Mouse (Mus musculus): ENCODE results near the gene Erg28. TPM values are rescaled to one million over a fixed set of nuclear protein-coding genes. Genes with fewer than 3 reads are reported as not detected.

Gene Erg28
- 10 to 100 TPM; 52.1 to 53.4 TPM for total RNA-seq (2021)
- long read RNA-seq, experiment 1, transcript Erg28-201 (5 exons, 1,169 nt), result major isoform, 59 of 75 reads
- long read RNA-seq, experiment 1, partial matches to known transcripts, result 1 of 75 reads
- long read RNA-seq, experiment 1, other reads (novel, unspliced or antisense), result 14 of 75 reads
- long read RNA-seq, experiment 2, transcript Erg28-201 (5 exons, 1,169 nt), result major isoform, 51 of 63 reads
- long read RNA-seq, experiment 2, partial matches to known transcripts, result 1 of 63 reads
- long read RNA-seq, experiment 2, other reads (novel, unspliced or antisense), result 11 of 63 reads

DNA sequence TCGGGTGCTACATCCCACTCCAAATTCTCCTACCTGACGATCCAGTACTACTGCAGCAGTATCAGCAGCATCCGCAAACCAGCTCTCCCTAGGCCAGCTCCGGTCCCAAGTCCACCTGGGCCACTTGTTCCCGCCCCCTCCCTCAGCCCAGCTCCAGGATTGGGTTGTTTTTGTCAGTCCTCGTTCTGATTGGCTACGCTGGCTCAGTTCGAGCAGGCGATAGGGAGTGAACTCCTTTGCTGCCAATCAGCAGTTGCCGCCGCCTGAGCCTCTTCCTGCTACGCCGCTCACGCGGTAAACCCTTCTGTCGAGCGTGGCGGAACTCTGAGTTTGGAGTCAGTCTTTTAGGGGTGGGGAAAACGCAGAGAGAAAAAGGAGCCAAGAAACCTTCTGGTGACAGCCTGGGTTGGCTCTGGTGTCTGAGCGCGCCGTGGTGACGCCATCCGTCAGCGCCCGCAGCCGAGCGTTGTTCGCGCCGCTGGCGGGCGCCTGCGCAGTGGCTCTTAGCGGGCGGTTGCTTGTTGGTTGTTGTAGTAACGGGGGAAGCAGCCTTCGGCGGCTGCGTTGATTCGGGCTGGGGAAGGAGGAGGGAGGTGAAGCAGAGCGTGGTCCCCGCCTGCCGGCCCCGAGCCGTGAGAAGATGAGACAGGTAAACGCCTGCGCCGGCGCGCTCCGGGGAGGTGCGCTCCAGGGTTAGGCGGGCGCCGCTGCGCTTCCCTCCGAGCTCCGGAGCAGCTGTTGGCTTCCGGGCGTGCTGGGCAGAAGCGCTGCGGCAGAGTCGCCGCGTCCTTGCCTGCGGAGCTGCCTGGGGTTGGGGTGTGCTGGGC, at the start of gene Erg28, which contains the start of gene Ttll5:
Gene Erg28, minus strand, starts transcription at position 113 of the 827 bp plus-strand sequence.
Gene Ttll5, plus strand, starts transcription at position 222 of the 827 bp plus-strand sequence.
- DNase-seq (ENCODE audit: low spot score in 2 of 2), result peak; percentile 92 to 96

DNA sequence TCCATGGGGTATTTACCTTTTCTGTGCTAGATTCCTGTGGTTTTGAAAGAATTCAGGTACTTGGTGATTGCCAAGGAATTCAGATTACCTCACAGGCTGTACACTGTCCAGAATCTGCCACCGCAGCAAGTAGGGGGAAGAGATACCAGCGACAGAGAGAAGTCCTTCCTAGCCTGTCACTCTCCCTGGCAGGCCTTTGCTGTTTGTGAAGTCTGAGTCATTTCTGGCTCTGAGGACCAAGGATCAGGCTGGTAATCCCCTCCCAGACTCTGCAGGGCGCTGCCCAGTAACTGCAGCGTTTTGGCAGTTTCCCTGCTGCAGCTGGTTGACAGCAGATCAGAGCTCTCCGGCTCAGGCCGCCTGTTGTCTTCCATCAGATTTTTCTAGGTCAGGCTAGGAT, 45.1 kb upstream of the Erg28 start:
- peak; percentile 24 to 29 for DNase-seq (ENCODE audit: low spot score in 2 of 2)

DNA sequence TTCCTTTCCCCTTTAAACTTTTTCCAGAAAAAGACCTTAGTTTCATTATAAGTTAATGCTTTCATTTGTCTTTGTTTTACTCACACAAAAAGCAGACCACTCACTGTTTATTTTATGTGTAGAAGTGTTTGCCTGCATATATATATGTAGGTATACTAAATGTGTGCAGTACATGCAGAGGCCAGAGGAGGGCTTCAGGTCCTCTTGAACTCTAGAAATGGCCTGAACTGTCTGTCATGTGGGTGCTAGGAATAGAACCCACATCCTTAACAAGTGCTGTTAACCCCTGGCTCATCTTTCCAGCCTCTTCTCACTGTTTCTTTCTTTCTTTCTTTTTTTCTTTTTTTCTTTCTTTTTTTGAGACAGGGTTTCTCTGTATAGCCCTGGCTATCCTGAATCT, 42.8 kb upstream of the Erg28 start:
- DNase-seq (ENCODE audit: low spot score in 2 of 2), result no peak

DNA sequence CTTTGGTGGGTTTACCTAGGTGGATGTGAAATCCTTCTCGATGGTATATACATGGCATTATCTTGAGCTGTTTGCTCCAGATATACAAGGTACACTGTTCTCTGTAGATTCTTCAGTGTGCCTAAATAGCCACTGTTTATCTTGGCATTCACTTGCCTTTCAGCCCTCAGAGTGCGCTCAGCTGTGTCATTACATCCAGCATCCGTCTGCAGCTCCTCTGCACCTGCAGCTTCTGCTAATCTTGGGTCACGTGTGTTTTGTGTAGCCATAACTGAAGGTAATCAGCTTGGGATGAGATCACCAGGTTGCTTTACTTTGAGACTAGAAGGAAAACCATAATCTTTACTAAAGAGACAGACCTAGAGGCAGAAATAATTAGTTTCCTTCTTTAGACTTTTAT, 42.3 kb upstream of the Erg28 start:
- DNase-seq (ENCODE audit: low spot score in 2 of 2), result no peak

DNA sequence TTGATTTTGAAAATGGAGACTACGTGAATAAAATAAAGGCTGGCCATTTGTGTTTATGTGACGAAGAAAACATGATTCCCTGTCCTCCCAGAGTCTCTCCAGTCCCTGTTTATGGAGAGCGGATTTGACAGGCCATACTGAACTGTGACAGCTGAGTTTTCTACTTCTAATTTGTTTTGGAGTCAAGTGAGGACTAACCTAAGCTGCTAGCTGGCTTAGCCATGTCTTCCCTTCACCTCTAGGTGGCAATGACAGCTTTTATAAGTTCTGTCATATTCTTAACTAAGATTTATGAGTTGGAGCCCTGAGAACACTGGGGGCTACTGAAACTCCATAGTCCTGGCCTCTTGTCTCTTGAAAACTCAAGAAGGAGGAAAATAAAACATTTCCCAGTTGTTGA, 41.2 kb upstream of the Erg28 start:
- DNase-seq (ENCODE audit: low spot score in 2 of 2), result no peak

DNA sequence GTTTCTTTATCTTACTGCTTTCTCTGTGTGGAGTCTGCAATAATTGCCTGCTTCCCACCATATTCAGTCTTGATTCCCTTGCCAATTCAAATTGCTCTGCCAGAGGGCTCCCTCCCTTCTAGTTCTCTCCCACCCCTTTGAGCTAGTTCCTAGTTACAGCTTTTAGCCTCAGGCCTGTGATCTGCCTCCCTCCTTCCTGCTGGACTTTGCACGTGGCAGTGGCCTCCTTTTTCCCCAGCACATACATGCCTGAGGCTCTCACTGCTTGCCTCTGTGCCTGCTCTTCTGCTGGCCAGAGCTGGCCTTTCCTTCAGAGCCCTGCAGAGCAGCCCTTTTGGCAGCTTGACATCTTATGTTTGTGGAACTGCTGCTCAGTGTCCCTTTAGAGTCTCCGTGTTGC, 38.2 kb upstream of the Erg28 start:
- no peak for DNase-seq (ENCODE audit: low spot score in 2 of 2)

DNA sequence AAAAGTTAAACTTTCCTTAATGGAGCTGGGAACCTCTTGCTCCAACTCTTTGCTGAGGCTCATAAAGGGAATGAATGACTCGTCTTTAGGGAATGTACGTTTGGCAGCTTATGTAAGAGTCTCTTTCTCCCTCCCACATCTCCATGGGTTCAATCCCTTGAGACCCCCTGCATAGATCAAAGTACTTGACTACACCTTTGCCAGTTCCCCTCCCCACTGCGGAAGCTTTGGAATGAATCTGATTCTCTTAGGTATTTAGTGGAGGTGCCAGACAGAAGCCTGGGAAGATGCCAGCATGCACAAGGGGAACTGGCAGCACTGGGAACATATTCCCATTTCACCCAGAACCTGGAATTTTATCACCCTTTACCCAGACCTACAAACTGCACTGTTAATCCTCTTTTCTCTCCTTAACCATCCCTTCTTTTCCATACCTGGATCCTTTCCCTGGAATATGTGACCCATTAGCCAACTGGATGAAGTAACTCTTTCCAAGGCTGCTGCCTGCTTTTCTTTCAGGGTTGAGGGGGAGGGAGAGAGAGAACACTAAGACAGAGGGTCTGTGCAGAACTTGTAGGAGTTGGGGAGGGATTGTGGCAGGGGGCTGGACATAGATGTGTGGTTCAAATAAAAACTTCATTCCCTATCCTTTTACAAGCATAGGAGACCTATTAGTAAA, 35.3 kb upstream of the Erg28 start:
- DNase-seq (ENCODE audit: low spot score in 2 of 2), result no peak

DNA sequence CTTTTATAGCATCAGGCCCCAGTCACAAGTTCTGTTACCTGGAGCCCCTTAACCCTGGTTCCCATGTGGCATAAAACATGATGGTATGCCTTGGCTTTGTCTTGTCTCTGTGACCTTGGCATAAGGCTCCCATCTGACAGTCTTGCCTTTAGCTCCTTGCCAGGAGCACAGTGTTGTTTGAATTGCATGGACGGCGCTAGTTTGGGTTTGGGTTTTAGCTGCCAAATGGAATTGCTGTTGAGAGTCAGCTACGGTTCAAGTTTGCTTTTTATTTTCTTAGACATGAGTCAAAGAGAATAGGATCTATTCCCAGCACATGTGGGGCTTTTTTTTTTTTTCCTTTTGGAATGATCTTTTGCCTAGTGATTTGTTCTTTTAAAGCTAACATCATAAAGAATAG, 34.8 kb upstream of the Erg28 start:
- DNase-seq (ENCODE audit: low spot score in 2 of 2), result no peak

DNA sequence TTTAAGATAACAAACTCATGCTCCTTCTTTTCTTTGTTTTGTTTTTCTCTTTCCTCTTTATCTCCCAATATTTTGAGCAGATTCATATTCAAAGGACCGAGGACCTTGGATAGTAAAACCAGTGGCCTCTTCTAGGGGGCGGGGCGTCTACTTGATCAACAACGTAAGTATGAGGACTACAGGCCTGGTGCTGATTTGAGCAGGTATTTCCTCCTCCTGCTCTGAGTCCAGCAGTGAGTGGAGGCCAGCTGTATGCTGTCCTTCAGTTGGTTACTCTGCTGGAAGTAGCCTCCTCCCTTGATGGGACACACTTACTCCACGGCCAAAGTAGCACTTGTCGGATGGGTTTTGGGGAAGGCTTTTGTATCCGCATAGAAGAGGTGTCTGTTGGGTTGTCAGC, 33.0 kb upstream of the Erg28 start:
- DNase-seq (ENCODE audit: low spot score in 2 of 2), result no peak

DNA sequence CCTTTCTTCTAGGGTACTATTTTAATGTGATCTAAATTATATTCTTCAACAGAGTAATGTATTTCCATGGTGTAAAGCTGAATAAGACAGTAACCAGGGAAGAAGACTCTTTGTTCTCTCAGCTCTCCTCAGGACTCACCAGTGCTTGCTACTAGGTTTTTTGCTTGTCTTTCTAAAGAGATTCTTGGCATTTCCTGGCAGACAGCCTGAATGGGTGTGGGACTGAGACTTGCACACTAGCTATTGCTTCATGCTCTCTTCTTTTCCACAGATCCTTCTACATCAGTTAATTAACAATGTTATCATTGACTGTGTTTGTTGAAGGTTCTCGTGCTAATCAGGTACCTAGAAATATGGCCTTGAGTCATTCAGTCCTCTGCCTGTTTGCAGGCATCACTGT, 29.9 kb upstream of the Erg28 start:
- DNase-seq (ENCODE audit: low spot score in 2 of 2), result peak in 1 of 2 experiments; percentile 21

DNA sequence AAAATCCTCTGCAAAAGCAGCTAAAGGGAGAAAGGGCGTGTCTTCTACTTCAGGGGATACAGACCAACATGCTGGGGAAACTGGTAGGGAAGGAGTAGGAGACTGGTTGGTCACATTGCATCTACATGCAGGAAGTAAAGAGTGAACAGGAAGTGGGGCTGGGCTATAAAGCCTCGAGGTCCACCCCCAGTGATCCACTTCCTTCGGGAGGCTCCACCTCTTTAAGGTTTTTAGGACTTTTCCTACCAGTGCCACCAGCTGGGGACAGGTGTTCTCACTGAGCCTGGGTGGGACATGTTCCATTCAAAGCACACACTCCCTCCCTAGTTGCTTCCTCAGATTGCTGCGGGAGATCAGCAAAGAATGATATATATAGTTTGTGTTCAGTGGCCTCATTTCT, 29.5 kb upstream of the Erg28 start:
- DNase-seq (ENCODE audit: low spot score in 2 of 2), result no peak

DNA sequence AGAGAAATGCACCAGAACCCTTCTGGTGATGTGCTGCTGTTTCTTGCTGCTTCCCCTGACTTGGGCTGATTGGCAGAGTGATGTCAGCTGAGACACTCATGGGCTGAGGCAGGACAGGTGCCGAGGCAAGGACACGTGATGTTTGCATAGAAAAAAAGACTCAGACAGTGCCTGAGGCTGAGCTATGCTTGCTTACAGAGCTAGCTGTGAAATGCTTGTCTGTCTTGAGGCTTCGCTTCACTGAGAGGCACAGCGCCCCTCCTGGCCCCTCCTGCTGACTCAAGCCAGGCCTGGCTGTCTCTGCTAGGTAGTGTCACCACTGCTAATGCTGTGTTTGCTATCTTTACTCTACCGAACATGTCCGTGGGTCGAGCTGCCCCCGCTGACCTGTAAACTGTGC, 26.3 kb upstream of the Erg28 start:
- no peak for DNase-seq (ENCODE audit: low spot score in 2 of 2)

DNA sequence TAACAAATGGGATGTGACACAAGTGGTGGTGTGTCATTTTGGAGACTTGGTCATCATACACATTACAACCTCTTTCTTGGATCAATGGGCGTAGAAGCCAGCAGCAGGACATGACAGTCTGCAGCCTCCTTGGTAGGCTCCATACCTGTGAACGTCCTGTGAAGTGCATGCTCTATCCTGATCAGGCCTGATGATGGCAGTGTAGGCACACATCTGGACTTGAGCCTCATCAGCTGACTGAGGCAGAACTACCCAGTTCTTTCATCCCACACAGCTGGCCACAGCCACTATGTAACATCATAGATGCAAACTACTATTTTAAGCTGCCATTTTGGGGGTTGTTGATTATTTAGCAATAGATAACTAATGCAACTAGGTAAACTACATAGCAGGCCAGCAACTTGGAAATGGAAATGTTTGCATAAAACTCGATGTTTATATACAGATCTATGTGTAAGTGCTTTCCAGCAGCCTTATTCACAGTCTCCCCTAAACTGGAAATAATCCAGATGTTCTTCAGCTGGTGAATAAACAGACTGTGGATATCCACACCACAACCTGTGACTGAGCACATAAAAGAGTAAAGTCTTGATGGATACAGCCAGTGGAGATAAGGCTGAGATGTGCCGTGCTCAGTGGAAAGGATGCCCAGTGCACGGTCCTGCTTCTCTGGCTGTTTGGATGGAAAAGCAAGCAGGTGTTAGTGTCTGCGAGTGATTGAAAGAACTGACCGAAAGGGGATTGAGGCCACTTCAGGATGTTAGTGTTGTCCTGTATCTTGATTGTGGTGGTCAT, 24.0 kb upstream of the Erg28 start:
- DNase-seq (ENCODE audit: low spot score in 2 of 2), result peak; percentile 31 to 36

DNA sequence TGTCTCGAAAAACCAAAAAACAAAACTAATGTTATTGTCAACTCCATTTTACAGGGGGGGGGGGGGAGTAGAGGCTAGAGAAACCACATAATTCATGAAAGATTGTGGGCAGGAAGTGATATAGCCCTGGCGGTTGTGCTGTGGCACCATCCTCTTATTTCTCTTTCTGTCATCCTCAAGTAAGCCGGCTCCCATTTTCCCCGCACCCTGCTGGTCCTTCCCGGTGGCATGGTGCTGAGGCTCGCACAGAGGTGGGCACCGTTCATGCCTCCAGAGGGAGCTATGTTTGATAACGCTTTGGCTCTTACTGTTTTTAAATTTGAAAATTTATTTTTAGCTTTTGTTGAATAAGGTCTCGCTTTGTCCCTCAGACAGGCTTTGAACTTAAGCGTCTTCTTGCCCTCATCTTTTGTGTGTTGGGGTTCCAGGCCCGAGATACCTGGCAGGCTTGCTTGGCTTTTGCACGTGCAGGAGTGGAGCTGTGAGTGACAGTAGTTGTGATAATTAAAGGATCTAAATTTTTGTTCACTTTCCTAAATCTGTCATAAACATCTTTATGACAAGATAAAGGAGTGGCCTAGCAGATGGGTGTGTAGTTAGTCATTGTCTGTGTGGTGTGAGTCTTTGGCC, 15.1 kb upstream of the Erg28 start:
- DNase-seq (ENCODE audit: low spot score in 2 of 2), result no peak

DNA sequence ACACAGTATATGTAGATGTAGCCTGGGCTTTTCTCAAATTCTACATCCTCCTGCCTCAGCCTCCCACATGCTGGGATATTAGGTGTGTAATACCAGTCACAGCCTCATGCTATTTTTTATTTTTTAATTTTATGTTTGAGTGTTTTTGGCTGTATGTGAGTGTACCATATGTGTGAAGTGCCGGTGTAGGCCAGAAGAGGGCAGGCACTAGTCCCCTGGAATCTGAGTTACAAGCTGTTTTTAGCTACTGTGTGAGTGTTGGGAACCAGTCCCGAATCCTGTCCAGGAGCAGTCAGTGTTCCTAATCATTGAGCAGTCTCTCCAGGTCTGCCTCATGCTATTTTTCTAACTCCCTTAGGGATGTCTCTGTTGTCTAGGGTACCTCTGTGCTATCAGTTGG, 13.4 kb upstream of the Erg28 start:
- no peak for DNase-seq (ENCODE audit: low spot score in 2 of 2)

DNA sequence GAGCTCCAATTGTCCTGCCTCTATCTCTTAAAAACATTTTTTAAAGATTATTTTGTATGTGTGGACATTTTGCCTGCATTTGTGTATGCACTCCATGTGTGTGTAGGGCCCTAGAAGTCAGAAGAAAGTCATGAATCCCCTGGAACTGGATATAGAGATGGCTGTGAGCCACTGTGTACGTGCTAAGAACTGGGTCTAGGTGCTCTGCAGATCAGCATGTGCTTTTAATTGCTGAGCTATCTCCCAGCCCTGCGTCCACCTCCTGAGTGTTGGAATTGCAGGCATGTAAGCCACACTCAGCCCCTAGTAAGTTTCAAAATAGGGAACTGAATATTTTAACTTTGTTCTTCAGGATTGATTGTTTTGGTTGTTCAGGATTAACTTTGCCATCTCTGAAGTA, 10.2 kb upstream of the Erg28 start:
- DNase-seq (ENCODE audit: low spot score in 2 of 2), result no peak

DNA sequence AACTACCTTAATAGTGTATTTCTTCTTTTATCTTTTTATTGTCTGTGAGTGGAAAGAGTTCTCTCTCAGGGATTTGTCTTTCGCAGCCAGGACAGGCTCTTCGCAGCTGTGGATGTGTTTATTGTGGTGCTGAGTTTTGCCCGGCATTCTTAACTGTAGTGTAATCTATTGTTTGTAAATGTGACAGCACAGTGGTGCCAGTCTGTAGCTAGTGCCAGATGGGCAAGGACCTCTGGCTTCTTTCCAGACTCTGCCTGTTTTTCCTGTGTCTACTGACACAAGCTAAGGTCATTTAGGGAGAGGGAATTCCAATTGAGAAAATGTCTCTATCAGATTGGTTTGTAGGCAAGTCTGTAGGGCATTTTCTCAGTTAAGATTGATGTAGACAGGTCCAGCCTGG, 6.3 kb upstream of the Erg28 start:
- DNase-seq (ENCODE audit: low spot score in 2 of 2), result no peak

DNA sequence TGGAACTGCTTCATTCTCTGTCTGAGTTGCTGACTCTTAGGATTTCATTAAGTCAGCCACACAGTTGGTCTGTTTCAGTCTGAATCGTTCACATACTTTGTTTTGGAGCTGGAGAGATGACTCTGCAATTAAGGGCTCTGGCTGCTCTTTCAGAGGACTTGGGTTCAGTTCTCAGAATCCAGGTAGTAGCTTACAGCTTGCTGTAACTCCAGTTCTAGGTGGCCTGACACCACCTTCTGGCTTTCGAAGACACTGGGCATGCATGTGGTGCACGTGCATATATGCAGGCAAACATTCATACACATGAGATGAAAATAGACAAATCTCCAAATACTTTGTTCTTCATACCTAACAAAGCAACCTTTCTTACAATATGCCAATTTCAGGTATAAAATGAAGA, 5.5 kb upstream of the Erg28 start:
- no peak for DNase-seq (ENCODE audit: low spot score in 2 of 2)

DNA sequence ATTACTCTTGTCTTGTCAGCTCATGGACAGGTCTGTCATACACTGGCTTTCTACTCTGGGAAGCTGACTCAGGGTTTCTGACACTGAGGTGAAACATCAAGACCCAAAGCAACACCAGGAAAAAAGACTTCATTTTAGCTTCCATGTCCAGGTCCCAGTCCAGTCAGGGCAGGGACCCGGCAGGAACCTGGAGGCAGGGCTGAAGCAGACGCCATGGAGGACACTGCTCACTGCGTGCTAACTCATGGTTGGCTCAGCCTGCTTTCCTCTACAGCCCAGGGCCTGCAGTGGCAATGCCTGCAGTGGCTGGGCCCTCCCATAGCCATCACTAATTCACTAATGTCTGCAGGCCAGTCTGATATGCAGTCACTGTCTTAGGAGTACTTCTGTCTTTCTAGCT, 4.5 kb upstream of the Erg28 start:
- DNase-seq (ENCODE audit: low spot score in 2 of 2), result no peak

DNA sequence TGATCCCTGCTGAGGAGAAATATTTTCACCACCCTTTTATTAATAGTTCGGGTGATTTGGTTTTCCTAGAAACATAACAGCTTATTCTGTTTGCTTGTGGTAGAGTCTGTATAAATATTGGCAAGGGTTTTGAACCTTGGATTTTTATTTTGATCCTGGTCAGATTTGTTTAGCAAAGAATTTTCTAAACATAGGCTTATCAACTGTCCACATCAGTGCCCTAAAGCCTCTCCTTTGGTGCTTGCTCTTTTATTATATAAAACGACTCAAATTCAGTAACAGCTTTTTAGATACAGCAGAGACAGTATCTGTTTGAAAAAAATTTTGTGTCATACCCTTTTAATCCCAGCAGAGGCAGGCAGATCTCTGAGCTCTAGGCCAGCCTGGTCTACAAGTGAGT, 1.5 kb upstream of the Erg28 start:
- DNase-seq (ENCODE audit: low spot score in 2 of 2), result no peak

DNA sequence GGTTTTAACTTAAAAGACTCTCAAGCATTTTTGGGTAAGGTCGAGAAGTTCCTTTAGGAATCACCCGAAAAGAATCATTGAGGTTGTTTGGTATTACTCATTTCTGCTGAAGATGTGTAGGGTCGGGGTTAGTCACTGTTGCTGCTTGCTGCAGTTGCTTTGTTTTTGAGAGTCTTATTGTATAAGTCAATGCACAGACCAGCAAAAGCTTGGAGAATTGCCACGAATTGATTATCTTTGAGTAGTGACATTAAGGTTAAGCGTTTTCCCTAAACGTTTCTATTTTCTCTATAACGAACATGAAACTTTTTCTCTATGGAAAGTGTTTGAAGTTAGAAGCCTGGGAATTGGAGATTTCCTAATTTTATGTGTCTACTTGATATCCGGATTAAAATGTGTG, 1.0 kb upstream of the Erg28 start:
- no peak for DNase-seq (ENCODE audit: low spot score in 2 of 2)

Data from left cerebral cortex, adult 18-20 months (tissue).